Mouse (Mus musculus): ENCODE measurements around the gene Cdk6. TPM values are rescaled to one million over a fixed set of nuclear protein-coding genes. Genes with fewer than 3 reads are reported as not detected.
"Not testable (repeated sequence)": the region's sequence is repeated elsewhere in the genome, so short reads cannot be mapped to it uniquely, and the experiment has no call there.

Cdk6 gene
- total RNA-seq, 2 experiments from 2014 or later: 0.92 to 1.2 TPM

DNA sequence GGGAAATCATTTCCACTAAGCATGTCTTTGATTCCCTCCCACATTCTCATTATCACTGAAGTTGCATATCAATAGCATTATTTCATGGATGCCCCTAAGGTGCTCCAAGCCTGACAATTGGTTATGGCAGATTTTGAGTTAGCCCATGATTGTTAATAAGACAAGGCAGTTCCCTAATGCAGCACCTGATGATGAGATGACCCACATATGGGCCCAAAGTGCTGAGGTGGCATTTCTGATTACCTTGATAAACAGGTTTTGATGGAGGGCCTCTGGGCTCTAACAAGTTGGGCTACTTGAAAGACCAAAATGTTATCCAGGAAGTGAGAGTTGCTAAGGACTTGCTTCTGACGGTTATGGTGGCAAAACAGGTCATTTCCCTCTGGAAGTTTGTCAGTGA is 11.9 kb upstream of the Cdk6 start:
- Histone ChIP-seq H3K4me3 (no peak overlapping the region), H3K27ac (no peak overlapping the region)
- TF ChIP-seq CTCF (IDR thresholded peaks at IDR 0.05): no peak
- DNase-seq: no peak
- intact Hi-C loops (cut with DNase I): no loop called here

DNA sequence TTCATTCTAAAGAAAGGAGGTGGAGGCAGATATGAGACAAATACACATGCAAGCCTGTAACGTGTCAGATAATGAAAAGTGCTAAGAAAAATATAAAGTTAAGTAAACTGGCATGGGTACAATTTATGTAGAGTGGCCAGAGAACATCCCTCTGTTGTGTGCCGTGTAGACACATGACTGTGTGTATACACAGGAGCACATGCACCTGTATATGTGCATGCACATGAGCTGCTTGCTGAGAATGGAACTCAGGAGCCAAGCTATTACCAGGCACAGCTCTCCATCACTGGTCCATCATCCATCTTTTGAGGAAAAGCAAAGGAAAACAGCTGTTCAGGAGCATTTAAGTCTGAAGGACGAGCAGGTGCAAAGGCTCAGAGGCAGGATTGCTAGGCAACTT is 10.4 kb upstream of the Cdk6 start:
- no peak overlapping the region for H3K27ac ChIP-seq
- TF ChIP-seq CTCF (IDR thresholded peaks at IDR 0.05): no peak
- H3K4me3 ChIP-seq: no peak overlapping the region
- no peak for DNase-seq
- intact Hi-C loops (cut with DNase I): no loop called here

DNA sequence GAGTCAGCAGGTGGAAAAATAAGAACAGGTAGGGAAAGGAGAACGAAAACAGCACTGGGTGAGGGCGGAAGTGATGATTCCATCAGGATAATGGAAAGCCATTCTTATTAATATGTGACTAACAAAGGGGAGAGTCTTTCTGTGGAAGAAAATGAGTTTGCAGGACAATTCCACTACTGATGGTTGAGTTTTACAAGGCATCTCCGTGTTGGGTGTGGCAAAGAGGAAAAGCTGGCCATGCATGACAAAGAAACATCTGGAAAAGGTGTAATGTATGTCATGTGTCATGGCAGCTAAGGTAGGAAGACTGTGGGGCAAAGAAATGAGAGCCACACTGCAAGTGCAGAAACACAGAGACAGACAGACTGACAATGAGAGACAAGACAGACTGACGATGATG is 8.3 kb upstream of the Cdk6 start:
- H3K4me3 ChIP-seq; H3K27ac ChIP-seq; intact Hi-C loops (cut with DNase I); DNase-seq: not testable (repeated sequence)

DNA sequence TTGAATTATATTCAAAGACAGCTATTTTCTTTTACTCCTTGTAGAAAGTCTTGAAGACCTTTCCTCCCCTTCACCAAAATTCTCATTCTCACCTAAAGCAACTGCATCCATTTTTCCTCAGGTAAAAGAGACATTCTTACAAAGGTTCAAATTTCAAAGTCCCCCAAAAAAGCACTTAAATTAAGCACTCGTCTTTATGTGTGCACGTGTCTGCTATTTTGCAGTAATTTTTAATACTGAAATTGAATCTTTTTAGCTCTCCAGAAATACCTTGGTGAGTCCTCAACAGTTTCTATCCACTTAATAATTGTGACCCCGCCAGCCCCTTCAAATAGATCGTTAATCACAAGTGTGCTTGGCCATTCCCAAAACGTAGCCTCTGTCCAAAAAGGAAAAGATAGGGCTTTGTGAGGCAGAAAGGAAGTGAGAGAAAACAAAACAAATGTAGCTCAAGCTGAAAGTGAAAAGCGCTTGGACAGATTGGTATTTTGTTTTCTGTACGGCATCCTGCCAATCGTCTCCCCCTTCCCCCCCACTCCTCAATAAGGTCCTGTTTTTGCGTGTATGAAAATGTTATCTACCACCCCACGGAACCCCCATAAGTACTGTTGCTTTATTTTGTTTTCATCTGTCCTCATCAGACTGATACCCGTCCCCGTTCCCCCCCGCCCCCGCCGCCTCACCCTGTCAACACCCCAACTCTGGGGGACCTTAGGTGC is 786 bp upstream of the Cdk6 start:
- DNase-seq, H3K27ac ChIP-seq: not testable (repeated sequence)
- peak overlapping the region; percentile 90 for H3K4me3 ChIP-seq
- intact Hi-C loops (cut with DNase I): loop anchor here (10.0 kb wide), 1 partner anchor 186 kb away; no protein-coding TSS in a partner anchor

DNA sequence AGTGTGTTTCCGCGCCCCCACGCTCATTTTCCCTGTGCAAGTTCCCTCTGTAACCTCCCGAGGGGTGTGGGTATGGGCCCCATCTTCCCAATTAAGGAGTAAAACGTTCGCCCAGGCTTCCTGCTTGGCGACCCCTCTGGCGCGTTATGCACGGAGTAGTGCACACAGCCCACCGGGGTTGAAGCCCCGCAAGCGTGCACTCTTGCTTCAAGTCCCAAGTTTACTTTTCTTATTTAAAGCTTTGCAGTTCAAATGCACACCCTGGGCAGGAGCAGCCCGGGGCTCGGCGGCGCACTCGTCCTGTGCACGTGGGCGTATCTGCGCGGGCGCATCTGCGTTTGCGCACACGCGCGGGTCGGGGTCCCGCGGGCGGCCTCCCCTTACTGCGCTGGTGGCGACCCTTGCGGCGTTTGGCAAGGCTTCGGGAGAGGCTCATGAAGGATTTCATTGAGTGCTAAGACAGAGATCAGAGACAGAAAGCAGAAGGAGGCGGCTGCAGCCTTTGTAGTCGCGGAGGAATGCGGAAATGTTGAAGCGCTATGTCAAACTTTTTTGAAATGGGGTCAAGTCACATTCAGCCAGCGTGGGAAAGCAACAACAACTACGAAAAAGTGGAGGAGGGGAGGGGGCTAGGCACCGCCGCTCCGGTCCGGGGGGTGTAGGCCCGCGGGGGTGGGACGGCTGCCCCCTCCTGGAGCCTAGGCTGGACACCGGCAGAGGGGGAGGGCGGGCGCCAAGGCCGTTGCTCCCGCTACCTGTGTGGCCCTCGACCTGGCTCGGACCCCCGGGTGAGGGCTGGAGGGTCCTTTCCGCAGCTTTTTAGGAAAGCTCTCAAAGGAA is 866 bp downstream of the Cdk6 start:
- peak overlapping the region; percentile 74 for H3K27ac ChIP-seq
- no peak for TF ChIP-seq CTCF (IDR thresholded peaks at IDR 0.05)
- peak overlapping the region; percentile 90 for H3K4me3 ChIP-seq
- intact Hi-C loops (cut with DNase I): loop anchor here (10.0 kb wide), 1 partner anchor 187 kb away; no protein-coding TSS in a partner anchor
- peak; percentile 39 for DNase-seq

DNA sequence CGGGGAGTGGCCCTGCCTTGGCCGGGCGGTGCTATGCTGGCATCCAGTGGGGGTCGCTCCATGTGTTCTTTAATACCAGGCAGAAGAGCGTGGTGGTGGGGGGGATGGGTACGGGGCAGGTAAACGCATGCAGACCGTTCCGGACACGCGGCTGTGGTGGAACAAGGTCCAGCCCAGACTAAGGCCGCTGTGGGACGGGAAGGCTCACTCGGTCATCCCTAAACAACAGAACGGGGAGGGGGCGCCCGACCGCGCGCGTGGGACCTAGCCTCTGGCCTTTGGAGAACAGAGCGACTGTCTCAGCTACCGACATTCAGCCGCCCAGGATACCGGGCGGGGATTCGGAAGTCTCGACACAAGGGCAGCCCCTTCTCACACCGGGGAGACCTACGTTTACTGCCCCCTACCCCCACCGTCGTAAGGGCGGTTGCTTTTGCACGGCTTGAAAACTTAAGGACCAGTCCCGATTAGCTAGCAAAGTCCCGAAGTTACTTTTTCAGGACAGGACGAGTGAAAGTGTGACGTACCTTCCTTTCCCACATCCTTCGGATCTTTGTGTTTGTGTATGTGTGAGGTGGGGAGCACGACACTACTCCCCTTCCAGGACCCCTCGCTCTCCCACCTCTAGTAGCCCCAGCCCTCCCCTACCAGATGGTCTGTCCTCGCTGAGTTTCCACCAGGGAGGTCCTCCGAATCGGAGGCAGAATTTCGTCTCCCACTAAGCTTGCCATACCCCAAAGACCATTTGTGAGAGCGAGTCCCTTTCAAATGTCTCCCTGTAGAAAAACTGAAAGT is 1.7 kb downstream of the Cdk6 start:
- peak; percentile 28 for DNase-seq
- Histone ChIP-seq H3K27ac (peak overlapping the region; percentile 74), H3K4me3 (peak overlapping the region; percentile 90)
- intact Hi-C loops (cut with DNase I): loop anchor here (10.0 kb wide), 1 partner anchor 188 kb away; no protein-coding TSS in a partner anchor
- no peak for TF ChIP-seq CTCF (IDR thresholded peaks at IDR 0.05)

DNA sequence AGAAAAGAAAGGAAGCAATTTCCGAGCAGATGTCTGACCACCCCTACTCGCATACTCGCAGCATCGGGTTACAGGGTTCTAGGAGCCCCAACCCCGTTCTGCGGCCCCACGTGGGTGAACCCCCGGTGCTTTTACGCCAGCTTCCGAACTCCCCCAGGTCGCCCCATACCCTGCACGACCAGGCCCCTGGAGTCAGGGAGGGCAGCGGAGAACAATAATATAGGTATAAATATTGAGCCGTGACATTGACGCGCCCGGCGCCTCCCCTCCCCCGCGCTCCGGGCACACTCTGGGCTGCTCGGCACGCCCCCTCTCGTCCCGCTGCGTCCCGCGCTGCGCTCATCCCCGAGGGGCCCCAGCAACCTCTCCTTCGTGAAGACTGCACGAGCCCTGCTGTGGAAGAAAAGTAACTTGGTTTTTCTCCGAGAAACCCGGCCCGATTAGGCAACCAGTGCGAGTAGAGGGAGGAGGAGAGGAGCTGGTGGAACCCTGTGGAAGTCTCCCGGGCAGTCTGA is 2.3 kb downstream of the Cdk6 start:
- intact Hi-C loops (cut with DNase I): loop anchor here (2.0 to 10.0 kb wide), 2 partner anchors 173 to 189 kb away; no protein-coding TSS in a partner anchor
- peak; percentile 51 for DNase-seq

DNA sequence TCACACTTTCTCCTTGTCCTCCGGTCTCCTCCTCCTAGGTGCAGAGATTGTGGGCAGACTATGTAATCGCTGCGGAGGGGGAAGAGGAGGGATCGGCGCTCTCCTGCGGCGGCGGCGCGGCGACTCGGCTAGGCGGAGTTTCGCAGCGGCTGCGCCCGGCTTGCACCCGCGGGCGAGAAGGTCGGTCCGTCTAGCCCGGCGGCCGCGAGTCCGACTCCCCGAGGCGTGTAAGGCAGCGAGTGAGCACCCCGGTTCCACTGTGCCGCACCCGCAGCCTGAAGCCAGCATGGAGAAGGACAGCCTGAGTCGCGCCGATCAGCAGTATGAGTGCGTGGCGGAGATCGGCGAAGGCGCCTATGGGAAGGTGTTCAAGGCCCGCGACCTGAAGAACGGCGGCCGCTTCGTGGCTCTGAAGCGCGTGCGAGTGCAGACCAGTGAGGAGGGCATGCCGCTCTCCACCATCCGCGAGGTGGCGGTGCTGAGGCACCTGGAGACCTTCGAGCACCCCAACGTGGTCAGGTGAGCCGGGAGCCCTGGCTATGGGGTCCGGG is 2.9 kb downstream of the Cdk6 start:
- peak; percentile 84 for DNase-seq
- TF ChIP-seq CTCF (IDR thresholded peaks at IDR 0.05): peak; percentile 84
- peak overlapping the region; percentile 90 for H3K4me3 ChIP-seq
- peak overlapping the region; percentile 74 for H3K27ac ChIP-seq
- intact Hi-C loops (cut with DNase I): loop anchor here (2.0 to 10.0 kb wide), 2 partner anchors 173 to 189 kb away; no protein-coding TSS in a partner anchor

More for the DNA sequence above, 2.3 kb downstream of the Cdk6 start:
- Histone ChIP-seq H3K4me3 (peak overlapping the region; percentile 90), H3K27ac (peak overlapping the region; percentile 74)
- TF ChIP-seq CTCF (IDR thresholded peaks at IDR 0.05): peak; percentile 3; the same call in 1 of the 2 replicates

DNA sequence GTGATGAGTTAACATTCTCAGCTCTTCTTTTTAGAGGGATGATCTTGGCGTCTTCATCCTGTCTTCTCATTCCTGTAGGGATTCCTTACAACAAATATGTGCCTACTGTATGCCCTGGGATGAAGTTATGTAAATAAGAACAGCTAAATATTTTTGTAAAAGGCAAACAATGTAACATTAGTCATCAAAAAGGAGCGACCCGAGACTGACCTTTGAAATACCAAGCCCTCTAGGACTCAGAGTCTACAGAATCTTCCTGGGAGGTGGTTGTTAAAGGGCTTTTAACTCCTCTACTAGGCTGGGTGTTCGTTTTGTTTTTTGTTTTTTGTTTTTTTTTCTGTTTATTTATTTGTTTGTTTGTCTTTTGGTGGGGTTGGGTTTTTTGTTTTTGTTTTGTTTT is 4.3 kb downstream of the Cdk6 start:
- intact Hi-C loops (cut with DNase I): loop anchor here (2.0 to 10.0 kb wide), 2 partner anchors 171 to 191 kb away; no protein-coding TSS in a partner anchor
- DNase-seq, H3K4me3 ChIP-seq, H3K27ac ChIP-seq: not testable (repeated sequence)

DNA sequence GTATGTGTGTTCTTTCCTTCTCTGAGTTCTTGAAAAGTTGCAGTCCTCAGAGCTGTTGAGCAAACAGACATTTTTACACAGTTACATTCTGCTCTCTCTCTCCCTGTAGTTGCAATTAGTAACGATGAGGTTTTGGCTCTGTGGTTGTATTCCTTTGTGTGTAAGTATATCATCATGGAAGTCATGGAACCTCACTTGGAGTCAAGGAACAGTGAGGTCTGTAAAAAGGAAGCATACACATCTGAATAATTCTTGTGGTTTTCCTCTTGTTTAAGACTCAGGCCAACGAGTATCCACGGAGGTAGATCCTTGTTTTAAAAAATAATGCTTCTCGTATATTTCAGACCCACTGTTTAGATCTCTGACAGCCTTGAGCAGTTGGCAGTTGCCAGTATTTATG is 8.1 kb downstream of the Cdk6 start:
- H3K27ac ChIP-seq, DNase-seq, H3K4me3 ChIP-seq: not testable (repeated sequence)
- intact Hi-C loops (cut with DNase I): loop anchor here (10.0 kb wide), 1 partner anchor 195 kb away; no protein-coding TSS in a partner anchor

DNA sequence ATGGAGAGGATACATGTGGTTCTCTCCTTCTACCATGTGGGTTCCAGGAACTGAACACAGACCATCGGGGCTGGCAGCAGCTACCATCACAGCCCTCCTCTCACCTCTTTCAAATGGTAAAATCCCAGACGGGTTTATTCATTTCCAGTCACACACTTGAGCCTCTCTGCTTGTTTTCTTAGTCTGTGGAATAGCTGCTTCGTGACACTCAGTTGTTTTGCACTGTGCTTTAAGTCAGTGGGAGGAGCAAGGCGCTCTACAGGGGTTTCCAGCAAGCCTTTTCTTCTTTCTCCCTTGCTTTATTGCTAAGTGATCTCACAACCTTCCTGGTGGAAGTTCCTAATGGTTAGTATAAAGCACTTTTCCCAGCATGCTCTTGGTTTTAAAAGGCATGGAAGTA is 10.6 kb downstream of the Cdk6 start:
- intact Hi-C loops (cut with DNase I); DNase-seq; H3K4me3 ChIP-seq; H3K27ac ChIP-seq: not testable (repeated sequence)

DNA sequence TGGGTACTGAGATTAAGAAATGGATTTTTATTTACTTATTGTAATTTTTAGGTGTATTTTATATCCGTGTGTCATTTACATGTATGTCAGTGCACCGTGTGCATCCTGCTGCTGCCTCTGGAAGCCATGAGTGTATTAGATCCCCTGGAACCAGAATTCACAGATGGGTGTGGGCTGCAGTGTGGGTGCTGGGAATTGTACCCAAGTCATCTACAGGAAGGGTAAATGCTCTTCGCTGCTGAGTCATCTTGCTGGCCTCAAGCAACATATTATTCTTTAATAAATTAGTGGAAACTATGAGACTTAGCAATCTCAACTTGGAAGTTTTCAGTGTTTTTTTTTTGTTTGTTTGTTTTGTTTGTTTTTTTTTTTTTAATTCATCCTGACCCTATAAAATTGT is 11.0 kb downstream of the Cdk6 start:
- DNase-seq: no peak
- intact Hi-C loops (cut with DNase I): no loop called here

More for the DNA sequence above, 11.0 kb downstream of the Cdk6 start:
- no peak for TF ChIP-seq CTCF (IDR thresholded peaks at IDR 0.05)
- H3K27ac ChIP-seq: no peak overlapping the region
- no peak overlapping the region for H3K4me3 ChIP-seq

All from gastrocnemius, adult 2 months (tissue).